Mouse (Mus musculus): ENCODE measurements around the gene Wwp2.

- TF ChIP-seq GABPA (IDR thresholded peaks at IDR 0.05; ENCODE audit: low read depth, low read length) (no peak), USF2 (IDR thresholded peaks at IDR 0.05; ENCODE audit: borderline replicate concordance in 1 of 2, insufficient read depth in 1 of 2, low read depth in 1 of 2, low read length in 2 of 2) (no peak), EP300 (IDR thresholded peaks at IDR 0.05; ENCODE audit: low read depth in 1 of 2, low read length in 2 of 2) (no peak), SMC3 (IDR thresholded peaks at IDR 0.05; ENCODE audit: low read depth, low read length) (no peak), CTCF (IDR thresholded peaks at IDR 0.05 in 2 of 3, conservative IDR thresholded peaks at IDR 0.05 in 1 of 3; ENCODE audit: control insufficient read depth in 1 of 3, insufficient read depth in 1 of 3, low read depth in 2 of 3, low read length in 3 of 3, poor library complexity in 1 of 3, severe bottlenecking in 1 of 3) (no peak), USF1 (IDR thresholded peaks at IDR 0.05; ENCODE audit: low read depth, low read length) (no peak), ELF1 (IDR thresholded peaks at IDR 0.05; ENCODE audit: low read depth, low read length) (no peak), ZKSCAN1 (IDR thresholded peaks at IDR 0.05; ENCODE audit: low read depth, low read length) (no peak), ZMIZ1 (IDR thresholded peaks at IDR 0.05; ENCODE audit: low read depth, low read length) (no peak), POLR2A (IDR thresholded peaks at IDR 0.05; ENCODE audit: control insufficient read depth in 1 of 2, insufficient read depth in 1 of 2, low read depth in 1 of 2, low read length in 2 of 2, poor library complexity in 1 of 2) (no peak), NELFE (IDR thresholded peaks at IDR 0.05; ENCODE audit: low read depth, low read length) (no peak)
These were observed 82.6 kb downstream of the Wwp2 start for GRCm38 (mm10) chr8:107518726-107519125.

All from MEL (cell line).